In the genomic region with DNA sequence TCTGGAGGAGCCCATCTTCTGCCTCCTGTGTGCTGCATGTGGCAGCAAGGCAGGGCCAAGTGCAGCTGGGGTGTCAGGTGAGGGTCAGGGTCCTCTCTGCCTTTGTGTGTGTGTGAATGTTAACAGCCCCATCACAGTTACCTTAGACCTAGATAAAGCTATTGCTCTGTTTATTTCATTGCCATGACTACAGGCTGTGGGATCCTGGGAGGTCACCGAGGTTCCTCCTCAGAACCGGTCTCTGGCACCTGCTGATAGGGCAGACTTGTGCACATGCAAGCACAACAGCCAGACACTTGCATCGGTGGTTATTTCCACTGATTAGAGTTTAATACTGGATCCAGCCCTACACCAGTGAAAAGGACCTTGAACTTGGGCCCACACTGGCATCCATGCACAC, we compare ENCODE assay signal across 18 mouse cellular contexts.
DNase-seq lines count a peak whose midpoint lies in the region; ATAC-seq and TF ChIP-seq lines count a peak whose summit lies in the region.
"Had no signal": no experiment of that assay in that cellular context is flagged by ENCODE, and none has a peak within 500 bp of the region (broad histone marks: within the 10 kb centered on the region; RNA-seq: fewer than 3 reads in every experiment).

No protein-coding gene starts in this region.

- 31% methylated on average over 3 of the region's 3 CpGs for WGBS in kidney, adult 2 months
- 32% methylated on average over 3 of the region's 3 CpGs for WGBS in liver, embryonic 12.5 days (ENCODE audit: insufficient replicate concordance)
- 60% methylated on average over 3 of the region's 3 CpGs for WGBS in intestine, embryonic 16.5 days
- WGBS in liver, postnatal 0 days (ENCODE audit: insufficient replicate concordance), result 14% methylated on average over 3 of the region's 3 CpGs

- no peak overlapping the region; the same call in 1 of the 2 replicates for H3K27ac ChIP-seq in kidney, adult 2 months (ENCODE audit: insufficient read depth, low read depth, low read length)
- no peak overlapping the region for H3K27ac ChIP-seq in liver, embryonic 12.5 days
- no peak overlapping the region for H3K27ac ChIP-seq in intestine, embryonic 16.5 days (ENCODE audit: low read length)
- H3K27ac ChIP-seq in liver, postnatal 0 days (ENCODE audit: low read depth), result no peak overlapping the region
- H3K27ac ChIP-seq: embryonic facial prominence, embryonic 13.5 days; forebrain, embryonic 12.5 days; heart, adult 2 months; heart, embryonic 15.5 days had no signal

- TF ChIP-seq EP300 in liver, postnatal 0 days (IDR thresholded peaks at IDR 0.05; ENCODE audit: low read depth), result no peak

- no peaks in the 10 kb centered on the region for H3K27me3 ChIP-seq in kidney, adult 2 months (replicated peaks; ENCODE audit: control insufficient read depth, insufficient read depth, low read length)
- peaks cover 9% of the 10 kb centered on the region; the same call in 1 of the 2 replicates for H3K27me3 ChIP-seq in liver, embryonic 12.5 days (replicated peaks)
- H3K27me3 ChIP-seq in intestine, embryonic 16.5 days (replicated peaks; ENCODE audit: control insufficient read depth, insufficient read depth, low read length), result no peaks in the 10 kb centered on the region
- H3K27me3 ChIP-seq in liver, postnatal 0 days (ENCODE audit: insufficient read depth, low read length), result no peaks in the 10 kb centered on the region

- H3K4me2 ChIP-seq in liver, embryonic 12.5 days, result no peak overlapping the region
- H3K4me2 ChIP-seq in intestine, embryonic 16.5 days (ENCODE audit: low read depth, low read length), result no peak overlapping the region
- no peak overlapping the region for H3K4me2 ChIP-seq in liver, postnatal 0 days (ENCODE audit: low read depth, low read length)
- H3K4me2 ChIP-seq: embryonic facial prominence, embryonic 13.5 days; forebrain, embryonic 12.5 days; heart, embryonic 11.5 days; heart, embryonic 15.5 days had no signal

- no peaks in the 10 kb centered on the region for H3K36me3 ChIP-seq in kidney, adult 2 months (ENCODE audit: control insufficient read depth, insufficient read depth, low read length)
- no peaks in the 10 kb centered on the region for H3K36me3 ChIP-seq in liver, embryonic 12.5 days
- H3K36me3 ChIP-seq in intestine, embryonic 16.5 days (ENCODE audit: control insufficient read depth, insufficient read depth, low read length), result no peaks in the 10 kb centered on the region
- no peaks in the 10 kb centered on the region for H3K36me3 ChIP-seq in liver, postnatal 0 days (replicated peaks; ENCODE audit: insufficient read depth, low read length)
- H3K36me3 ChIP-seq: embryonic facial prominence, embryonic 13.5 days; forebrain, embryonic 12.5 days; heart, embryonic 15.5 days had no signal

- DNase-seq in kidney, adult 2 months, result peak; percentile 9
- no peak for DNase-seq in kidney, adult 9 months
- DNase-seq in liver, result no peak
- no peak for DNase-seq in liver, postnatal 0 days
- DNase-seq in spleen, adult 18-20 months, result no peak
- DNase-seq: adrenal gland, adult 2 months; adrenal gland, postnatal 25 days; cerebellum, adult 9-11 months; gastrocnemius, postnatal 14 days; heart, adult 2 months; heart, postnatal 14 days had no signal

- H3K9me3 ChIP-seq in liver, embryonic 12.5 days (replicated peaks), result no peaks in the 10 kb centered on the region
- H3K9me3 ChIP-seq in intestine, embryonic 16.5 days (ENCODE audit: control insufficient read depth, low read length), result no peaks in the 10 kb centered on the region
- H3K9me3 ChIP-seq in liver, postnatal 0 days (ENCODE audit: low read length), result no peaks in the 10 kb centered on the region
- H3K9me3 ChIP-seq: embryonic facial prominence, embryonic 13.5 days; forebrain, embryonic 12.5 days; heart, embryonic 15.5 days had no signal

- 0 out of 2 replicates have a peak, but pooled peaks have one; percentile 10 for ATAC-seq in liver, embryonic 12.5 days
- peak; percentile 83 for ATAC-seq in intestine, embryonic 16.5 days
- peak; percentile 63 for ATAC-seq in liver, postnatal 0 days

- H3K4me1 ChIP-seq in kidney, adult 2 months (ENCODE audit: control insufficient read depth, insufficient read depth, low read length), result no peaks in the 10 kb centered on the region
- H3K4me1 ChIP-seq in liver, embryonic 12.5 days, result no peaks in the 10 kb centered on the region
- no peaks in the 10 kb centered on the region for H3K4me1 ChIP-seq in intestine, embryonic 16.5 days (ENCODE audit: control insufficient read depth, insufficient read depth, low read length)
- peaks cover 6% of the 10 kb centered on the region for H3K4me1 ChIP-seq in liver, postnatal 0 days (ENCODE audit: insufficient read depth)

- no peak overlapping the region for H3K4me3 ChIP-seq in kidney, adult 2 months (ENCODE audit: insufficient read depth, low read depth, low read length)
- no peak overlapping the region for H3K4me3 ChIP-seq in liver, embryonic 12.5 days
- no peak overlapping the region for H3K4me3 ChIP-seq in intestine, embryonic 16.5 days (ENCODE audit: low read length)
- no peak overlapping the region for H3K4me3 ChIP-seq in liver, postnatal 0 days (ENCODE audit: low read depth, low read length)
- H3K4me3 ChIP-seq: embryonic facial prominence, embryonic 13.5 days; forebrain, embryonic 12.5 days; heart, adult 2 months; heart, embryonic 15.5 days had no signal

- no peak for TF ChIP-seq POLR2A in kidney, adult 2 months (IDR thresholded peaks at IDR 0.05; ENCODE audit: low read depth, low read length)

- TF ChIP-seq CTCF in kidney, adult 2 months (conservative IDR thresholded peaks at IDR 0.05; ENCODE audit: insufficient read depth, insufficient read length, low read depth, low read length), result no peak
- TF ChIP-seq CTCF in liver, postnatal 0 days (IDR thresholded peaks at IDR 0.05; ENCODE audit: low read depth), result no peak

- no peak overlapping the region for H3K9ac ChIP-seq in liver, embryonic 12.5 days
- no peak overlapping the region for H3K9ac ChIP-seq in intestine, embryonic 16.5 days (ENCODE audit: low read depth, low read length)
- no peak overlapping the region for H3K9ac ChIP-seq in liver, postnatal 0 days (replicated peaks)
- H3K9ac ChIP-seq: embryonic facial prominence, embryonic 13.5 days; forebrain, embryonic 12.5 days; forebrain, postnatal 0 days; heart, embryonic 15.5 days had no signal

Comparison
In these comparisons a context has a peak if more than half of its experiments do, and no peak if none do; other contexts are left out.
1. ATAC-seq: peak in every context shown above with its lines; median percentile 83 in intestine, embryonic 16.5 days; 63 in liver, postnatal 0 days; 10 in liver, embryonic 12.5 days.